Mouse (Mus musculus): ENCODE data around the gene Atg3.
A peak's percentile ranks its signal among the peaks of the same experiment; 100 is the strongest.

Gene Atg3

DNA sequence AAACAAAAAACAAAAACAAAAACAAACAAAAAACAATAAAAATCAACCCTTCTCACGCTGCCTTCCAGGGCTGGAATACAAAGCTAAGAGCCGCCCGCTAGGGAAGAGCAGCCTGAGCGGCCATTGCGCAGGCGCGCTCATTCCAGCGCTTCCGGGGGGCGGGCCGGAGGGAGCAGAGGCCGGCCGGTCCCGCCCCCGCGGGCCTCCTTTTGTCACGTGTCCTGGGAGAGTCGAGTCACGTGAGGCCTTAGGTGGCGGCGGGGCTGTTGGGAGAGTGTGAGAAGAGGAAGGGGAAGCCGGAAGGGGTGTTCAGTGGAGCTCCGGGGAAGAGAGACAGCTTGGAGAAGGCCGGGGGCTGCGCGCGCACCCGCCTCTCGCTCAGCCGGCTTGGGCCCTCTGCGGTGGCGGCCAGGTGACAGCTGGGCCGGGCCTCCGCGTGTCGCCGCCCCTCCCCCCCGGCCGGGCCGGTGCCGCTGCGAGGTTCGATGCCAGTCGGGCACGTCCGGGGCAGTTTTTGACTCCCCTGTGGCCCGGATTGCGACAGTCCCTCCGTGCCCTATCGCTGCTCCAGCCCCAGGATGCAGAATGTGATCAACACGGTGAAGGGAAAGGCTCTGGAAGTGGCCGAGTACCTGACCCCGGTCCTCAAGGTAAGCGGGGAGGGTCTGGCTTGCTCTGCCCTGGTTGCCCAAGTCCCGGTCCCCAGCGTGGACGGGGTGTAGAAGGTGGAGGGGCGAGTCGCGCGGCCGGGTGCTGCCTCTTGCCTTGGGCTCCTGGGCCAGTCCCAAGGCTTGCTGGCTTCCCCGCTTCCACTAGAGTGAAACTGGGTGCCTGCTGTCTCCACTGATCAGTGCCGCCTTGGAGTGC lies at the start of gene Atg3, which contains the start of gene Slc35a5:
Gene Atg3 (plus strand): TSS at position 264 of the 867 bp plus-strand sequence.
Gene Slc35a5 (minus strand): TSS at position 185 of the 867 bp plus-strand sequence.
- peak; percentile 98 for DNase-seq

DNA sequence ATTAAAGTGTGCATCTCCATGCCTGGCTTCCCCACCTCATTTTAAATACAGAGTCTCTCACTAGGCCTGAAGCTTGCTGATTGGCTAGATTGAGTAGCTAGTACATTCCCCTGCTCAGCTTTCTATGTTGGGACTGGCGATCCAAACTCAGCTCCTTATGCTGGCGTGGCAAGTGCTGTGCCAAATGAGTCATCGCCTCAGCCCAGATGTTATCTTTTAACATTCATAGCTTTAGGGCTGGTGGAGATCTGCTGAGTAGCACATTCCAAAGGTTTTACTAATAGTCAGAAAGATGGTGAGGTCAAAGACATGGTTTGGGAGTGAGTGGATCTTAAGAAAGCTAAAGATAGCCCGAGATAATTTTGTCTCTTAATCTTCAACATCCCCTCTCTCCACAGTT lies 48.1 kb upstream of the Atg3 start:
- no peak for DNase-seq

DNA sequence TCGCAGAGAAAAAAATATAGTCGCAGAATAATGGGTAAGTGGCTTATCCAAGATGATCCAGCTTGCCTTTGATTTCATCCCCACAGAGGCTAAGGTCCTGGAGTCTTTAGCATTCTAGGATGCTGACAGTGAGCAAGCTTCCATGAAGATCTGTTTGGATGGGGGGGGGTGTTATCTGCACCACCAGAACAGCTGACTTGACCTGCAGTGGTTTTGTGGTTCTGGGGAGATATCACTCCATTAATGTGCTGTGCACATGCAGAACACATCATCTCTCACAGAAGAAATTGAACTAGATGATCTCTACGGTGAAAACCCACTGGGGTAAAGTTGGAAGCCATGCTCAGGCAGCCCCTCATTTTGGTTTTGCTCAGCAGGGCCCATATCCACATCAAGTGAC lies 41.4 kb upstream of the Atg3 start:
- no peak for DNase-seq

DNA sequence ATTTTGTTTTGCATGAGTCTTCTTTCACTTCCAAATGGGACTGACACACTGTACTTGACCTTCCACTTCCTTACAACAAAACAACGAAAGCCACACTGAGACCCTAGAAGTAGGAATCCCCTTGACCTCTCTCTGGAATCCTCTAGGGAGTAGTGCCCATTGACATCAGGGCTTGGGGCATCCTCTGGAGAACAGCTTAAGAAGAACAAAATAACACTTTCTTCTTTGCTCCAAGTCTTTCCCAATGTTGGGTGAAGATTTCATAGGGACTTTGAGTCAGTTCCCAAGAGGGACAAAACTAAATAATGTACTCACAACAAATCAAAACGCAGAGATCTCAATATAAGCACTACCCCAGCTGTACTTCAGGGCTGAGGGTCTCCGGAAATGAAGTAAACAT lies 39.8 kb upstream of the Atg3 start:
- no peak for DNase-seq

DNA sequence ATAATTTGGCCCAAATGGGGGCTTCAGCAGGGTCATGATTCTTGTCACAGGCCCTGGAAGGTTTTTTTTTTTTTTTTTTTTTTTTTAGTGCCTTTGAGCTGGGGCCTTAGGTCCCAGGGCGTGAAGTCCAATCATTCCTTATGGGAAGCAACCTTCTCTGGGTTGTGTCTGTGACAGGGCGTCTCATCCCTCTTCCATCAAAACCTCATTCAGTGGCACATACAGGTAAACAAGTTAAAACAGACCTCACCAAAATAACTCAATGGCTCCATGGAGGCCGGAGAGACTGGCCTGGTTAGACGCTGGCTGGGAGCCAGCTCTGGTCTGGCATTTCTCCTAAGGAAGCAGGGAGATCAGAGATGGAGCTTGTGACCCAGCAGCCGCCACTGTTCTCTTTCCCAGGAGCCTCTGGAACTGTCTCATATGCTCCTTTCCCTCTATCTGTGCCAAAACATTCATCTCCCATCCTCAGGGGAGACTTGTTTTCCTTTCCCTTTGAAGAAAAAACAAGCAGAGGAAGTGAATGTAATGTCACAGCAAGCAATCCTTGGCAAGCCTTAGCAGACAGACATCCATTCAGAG lies 37.6 kb upstream of the Atg3 start:
- DNase-seq = no peak

DNA sequence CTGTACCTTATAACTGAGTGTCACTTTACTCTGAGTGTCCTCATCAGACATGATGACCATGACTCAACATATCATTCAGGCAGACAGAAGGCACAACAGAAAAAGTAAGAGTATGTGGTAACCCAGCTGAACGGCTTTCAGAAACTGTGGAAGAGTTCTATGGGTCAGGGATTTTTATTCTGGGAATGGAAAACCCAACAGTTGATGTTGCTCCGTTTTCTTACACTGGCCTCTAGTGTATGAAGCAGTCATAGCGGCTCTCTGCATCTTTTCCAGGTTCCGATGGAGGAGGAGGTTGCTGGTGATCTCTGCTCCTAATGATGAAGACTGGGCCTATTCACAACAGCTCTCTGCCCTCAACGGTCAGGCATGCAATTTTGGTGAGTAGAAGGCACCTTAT lies 36.0 kb upstream of the Atg3 start:
- DNase-seq = no peak

DNA sequence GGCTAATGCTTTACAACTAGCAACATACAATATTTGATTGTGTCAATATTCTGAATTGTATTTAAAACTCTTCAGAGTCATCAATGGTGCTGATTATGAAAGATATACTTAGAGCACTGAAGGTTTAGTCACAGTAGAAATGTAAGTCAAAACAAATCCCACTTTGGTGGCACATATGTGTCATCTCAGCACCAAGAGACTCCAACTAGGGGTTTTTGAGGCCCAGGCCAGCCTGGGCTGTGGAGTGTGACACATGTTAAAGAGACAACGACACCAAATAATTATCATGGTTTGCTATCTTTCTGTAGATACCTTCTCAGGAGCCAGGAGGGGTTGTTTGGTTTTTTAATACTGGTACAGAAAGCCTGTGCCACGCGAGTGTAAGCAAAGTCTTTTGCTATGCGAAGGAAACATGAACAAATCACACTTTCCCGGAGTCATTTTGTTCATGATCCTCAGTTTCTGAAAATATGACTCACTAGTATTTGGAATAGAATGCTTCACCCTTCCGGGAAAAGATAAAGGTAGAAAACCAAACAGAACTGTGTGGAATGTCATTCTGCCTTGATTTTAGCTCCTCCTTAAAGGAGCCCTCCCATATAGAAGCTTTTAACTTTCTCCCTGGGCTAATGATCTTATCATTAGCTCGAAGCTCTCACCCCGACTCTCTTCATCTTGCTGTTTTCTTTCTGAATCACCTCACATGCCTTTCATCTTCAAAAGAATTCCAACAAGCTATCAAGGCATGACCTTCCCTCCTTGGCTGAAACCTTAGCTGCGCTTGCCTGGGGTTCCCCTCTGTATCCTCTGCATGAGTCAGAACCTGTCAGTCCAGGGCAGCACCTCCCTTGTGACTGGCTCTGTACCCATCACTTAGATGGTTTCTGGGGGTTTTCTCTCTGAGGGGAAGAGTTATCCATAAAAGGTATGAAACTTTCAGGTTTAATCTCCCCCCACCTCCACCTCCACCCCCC lies 34.1 kb upstream of the Atg3 start:
- no peak for DNase-seq

DNA sequence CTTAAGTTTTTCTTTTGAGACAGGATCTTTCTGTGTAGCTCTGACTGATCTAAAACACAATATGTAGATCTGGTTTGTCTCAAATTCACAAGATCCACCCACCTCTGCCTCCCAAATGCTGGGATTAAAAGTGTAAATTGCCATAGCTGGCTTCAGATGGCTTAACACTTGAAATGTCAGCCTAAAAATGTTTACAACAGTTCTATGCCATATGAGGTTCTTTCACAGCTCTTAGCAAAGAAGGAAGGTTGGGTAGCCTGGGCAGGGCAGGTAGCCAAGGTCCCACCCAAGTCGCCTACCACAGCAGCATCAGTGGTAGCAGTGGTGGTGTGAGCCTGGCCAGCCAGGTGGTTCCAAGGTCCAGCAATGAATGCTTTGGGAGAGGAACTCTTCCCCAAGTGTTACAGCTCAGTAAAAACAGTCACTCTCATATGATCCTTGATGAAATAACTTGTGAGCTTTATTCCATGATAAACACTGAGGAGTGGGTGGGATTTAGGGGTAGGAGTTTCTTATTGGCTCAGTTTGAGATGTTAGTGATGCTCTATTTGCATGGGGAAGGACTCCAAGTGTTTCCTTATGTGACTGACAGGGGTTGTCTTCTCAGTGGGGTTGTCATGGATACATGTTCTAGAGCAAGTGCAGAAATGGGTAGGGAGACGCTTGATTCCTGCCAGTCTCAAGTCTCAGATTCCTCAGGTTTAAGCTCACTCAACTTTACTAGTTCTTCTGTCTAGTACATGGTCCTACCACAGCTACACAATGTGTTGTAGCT lies 30.5 kb upstream of the Atg3 start:
- no peak for DNase-seq

DNA sequence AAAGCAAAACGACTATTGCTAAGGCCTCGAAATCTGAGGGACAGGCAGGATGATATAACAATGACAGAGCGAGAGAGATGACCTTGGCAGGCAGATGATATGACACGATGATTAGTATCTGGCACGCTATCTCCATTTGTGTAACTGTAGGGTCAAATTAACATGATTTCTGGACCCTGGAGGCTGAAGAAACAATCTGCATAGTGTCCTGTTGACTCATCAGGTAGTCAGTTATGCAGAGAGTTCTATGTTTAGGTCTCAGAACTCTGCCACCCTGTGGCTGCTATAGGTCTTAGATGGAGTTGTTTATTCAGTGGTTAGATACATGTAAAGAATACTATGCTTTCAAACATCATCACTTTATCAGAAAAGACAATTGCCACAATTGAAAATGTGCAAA lies 16.9 kb upstream of the Atg3 start:
- DNase-seq = no peak

DNA sequence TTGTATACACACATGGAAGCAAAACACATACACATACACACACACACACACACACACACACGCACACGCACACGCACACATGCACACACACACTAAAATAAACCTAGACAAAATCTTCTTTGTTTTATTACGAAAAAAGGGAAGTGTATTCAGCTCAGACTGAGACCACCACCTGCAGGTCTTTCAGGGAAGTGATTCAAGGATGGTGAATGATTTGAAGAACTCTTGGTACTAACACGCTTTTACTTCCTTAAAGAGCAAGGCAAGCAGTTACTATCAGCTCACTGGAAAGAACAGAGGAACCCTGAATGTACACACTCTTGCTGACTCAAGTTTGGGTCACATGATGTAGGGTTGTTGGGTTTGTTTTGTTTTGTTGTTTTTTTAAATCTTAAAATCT lies 16.0 kb upstream of the Atg3 start:
- no peak for DNase-seq

DNA sequence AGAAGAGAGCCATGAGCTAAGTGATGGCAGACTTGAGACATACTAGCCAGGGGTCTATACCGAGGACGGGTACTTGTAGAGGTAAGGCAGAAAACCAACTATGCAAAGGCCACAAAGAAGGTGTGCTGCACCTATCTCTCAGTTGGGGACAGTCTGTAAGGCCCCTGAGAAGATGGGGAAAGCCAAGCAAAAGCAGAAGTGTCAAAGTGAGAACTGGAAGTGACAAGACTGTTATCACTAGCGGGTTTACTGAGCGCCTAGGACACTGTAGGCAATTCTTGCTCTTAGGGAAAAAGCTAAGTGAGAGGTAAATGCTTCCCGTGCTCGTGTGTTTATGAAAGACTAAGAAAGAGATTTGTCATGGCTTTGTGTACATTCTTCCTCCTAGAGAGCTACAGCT lies 13.5 kb upstream of the Atg3 start:
- DNase-seq = no peak

DNA sequence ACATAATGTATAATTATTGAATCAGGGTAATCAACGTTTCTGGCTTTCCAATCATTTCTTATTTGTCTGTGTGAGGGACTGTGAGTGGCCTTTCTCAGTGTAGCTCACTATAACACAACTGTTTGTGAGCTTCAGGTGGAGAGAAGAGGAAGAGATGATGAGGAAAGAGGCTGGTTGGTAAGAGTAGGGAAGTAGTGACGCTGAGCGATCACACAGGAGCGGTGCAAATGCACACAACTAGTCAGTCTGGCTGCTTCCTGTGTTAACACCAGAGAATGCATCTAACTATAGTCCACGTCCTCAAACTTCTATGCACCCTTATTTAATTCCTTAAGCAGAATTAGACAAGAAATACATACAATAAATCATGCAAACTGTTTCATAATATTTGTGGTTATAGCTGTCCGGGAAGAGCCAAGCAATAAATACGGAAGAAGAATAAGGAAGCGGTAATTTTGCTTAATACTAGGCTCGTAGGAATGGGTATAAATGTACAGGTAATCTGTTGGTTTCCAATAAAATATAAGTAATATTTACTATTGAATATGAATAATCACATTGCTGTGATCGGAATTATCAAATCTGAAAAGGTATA lies 10.0 kb upstream of the Atg3 start:
- DNase-seq = no peak

DNA sequence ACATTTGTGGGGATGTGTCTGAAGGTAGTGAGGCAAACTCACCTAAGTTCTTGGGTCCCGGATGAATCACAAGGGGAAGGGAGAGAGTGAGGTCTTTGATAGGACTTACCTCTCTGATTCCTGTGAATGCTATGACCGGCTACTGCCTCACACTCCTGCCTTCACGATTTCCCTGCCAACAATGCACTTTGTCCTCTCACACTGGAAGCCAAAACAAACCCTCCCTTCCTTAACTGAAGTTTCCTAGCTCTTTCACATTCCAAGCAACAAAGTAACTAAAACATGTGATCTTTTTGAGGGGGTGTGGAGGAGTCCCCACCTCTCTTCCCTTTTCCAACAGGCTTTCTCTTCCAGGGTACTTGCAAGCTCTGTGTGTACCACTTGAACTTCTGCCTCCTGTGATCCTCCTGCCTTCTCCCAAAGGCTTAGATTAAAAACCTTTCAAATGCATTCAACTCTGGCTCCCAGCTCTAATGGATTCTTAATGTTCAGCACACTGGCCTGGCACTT lies 3.8 kb upstream of the Atg3 start:
- no peak for DNase-seq

DNA sequence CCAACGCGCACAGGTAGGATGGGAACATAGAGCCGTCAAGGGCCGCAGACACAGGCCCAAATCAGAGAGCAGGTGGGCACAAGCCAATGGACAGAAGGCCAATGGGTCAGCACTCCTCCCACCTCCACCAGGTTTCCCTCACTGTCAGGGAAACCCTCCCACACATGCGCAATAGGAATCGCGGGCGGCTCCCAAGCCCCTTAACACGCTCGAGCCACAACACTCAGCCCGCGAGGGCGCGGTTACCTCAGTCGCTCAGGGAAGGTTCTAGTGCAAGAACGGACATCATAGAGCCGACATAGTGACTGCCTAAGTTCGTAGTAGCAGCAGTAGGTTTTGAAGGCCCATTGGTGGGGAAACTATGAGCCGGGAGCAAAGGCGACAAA lies 456 bp upstream of the Atg3 start:
- peak; percentile 76 for DNase-seq

DNA sequence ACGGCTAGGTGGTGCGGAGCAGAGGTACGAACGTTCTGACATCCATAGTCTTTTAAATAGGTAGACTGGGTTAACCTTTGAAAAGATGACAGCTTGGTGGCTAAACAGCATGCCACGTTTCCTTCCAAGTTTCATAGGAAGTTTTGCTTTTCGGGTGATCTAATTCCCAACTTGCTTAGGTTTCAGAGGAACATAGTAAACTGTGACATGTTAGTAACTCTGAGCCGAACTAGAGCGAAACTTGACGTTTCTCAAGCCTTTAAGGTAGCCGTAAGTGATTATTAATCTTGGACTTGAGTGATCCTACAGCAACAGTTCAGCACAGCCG lies 768 bp downstream of the Atg3 start:
- DNase-seq = no peak

DNA sequence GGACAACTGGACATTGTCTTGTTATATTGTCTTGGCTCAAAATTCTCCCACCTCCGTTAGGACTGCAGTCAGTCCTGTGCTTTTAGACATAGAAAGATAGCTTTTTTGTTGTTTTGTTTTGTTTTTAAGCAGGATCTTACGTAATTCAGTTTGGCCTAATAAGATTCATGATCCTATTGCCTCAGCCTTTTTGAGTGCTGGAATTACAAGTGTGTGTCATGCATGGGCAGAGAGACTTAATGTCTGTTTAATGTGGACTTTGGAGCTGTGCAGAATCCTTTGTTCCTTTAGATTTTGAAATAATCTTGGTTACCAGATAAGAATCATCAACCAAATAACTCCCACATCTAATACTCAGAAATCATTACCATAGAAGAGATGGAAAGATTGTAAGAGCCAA lies 20.0 kb downstream of the Atg3 start:
- DNase-seq = no peak

DNA sequence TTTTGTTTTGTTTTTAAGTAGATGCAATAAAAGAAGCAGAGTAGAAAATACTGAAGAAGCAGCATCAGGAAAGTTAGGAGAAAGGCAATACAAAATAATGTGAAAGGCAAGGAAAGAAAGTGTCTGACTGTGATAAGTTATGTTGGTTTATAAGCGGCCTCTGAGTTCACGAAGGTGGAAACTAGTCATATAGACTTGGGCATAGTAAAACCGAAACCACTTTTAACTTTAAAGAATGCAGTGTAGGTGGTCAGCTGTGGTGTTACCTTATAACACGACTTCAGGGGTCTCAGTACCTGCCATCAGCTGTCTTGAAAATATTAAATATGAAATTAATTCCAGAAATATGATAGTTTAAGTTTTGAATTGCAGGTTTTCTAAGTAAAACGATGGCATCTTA lies 23.2 kb downstream of the Atg3 start:
- DNase-seq = no peak

DNA sequence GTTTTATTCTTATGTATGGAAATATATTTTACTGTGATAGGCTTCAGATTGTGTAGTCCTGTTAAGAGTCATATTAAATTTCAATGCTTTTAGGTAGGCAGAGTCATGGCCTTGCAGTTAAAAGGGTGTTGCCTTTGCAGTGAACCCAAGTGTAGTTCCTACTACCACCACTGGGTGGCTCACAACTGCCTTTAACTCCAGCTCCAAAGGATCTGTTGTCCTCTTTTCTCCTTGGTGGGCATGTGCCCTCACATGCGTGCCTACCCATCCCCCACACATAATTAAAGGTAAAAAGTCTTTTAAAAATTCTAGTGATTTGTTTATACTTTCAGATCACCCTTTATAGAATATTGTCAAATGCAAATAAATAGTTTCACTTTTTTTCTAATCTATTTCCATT lies 34.0 kb downstream of the Atg3 start:
- peak; percentile 85 for DNase-seq

DNA sequence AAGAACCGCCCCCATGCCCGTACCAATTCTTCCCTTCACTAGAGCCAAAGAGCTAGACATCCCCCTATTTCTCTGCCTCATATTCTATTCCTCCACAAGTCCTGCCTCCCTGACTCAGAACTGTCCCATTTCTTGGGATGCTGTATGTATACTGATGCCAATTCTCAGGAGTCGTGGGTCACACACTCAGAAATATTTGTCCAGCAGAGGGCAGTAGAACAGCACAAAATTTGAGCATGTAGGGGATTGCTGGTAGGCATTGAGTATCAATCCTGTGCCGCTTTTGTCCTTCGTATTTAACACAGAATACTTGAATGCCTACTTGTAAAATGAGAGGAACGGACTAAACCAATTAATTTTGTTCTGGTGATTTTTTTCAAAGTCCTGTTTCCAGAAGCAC lies 38.2 kb downstream of the Atg3 start:
- DNase-seq = peak; percentile 64

DNA sequence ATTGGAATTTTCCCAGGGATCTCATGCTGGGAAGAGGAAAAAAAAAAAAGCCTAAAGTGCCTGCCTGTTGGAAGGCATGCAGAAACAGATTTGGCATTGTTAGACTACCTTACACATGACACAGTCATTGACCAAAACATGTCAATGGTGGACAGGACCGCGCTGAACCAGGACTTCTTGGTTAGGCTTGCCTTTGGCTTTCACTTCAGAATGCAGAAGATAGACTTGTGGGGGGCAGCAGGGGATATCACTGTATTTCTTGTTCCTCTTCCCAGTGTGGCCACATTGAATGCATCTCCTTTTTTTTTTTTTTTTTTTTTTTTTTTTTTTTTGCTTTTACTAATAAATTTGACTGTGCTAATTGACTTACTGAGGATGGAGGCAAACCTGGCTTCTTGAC lies 42.8 kb downstream of the Atg3 start:
- DNase-seq = no peak

DNA sequence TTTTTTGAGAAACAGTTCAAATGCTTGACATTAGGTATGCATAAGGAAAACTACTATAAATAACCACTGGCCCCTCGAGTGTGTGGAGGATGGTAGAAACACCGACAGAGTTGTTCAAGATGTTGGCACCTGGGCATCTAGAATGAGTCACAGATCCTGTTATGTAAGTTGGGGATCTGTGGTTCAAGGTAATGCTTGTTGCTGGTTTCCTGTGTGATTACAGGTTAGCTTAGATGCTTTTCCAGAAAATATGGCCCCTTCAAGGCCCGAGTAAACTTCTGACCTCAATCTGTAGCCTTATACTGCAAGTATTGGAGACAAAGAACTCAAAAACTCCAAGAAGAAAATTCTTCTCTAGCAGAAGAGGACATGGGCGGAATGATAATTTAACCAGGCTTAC lies 45.9 kb downstream of the Atg3 start:
- no peak for DNase-seq

Data from thymus, postnatal 4 days (tissue).